Mouse (Mus musculus): ENCODE measurements around the gene Ankrd39.

The Ankrd39 gene

DNA sequence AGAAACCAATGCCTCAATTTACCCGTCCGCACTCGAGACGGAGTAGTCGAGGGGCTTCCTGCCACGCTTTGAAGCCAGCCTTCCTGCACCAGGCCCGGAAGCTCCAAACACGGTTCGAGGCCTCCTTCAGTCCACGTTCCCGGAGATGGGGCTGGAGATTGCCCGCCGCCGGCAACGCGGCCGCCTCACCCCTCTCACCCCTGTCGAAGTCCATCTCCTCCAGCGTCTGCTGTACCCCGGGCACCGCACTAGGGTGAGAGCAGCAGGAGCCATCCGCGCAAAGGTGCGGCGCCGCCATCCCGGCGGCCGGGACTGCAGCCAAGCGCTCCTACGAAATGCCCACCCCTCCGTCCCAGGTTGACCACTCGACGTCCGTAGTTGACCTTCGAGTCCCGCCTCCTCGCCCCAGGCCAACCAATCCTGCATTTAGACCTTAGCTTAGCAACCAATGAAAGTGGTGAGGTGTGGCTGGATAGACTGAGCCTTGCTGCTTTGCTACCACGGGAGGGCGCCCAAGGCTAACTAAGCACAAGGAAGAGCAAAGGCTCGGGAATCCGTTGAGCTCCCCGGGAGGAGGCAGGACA is at the start of gene Ankrd39:
Ankrd39 (minus strand) TSS at position 558 of the 584 bp plus-strand sequence.
- peak; percentile 96 for DNase-seq (ENCODE audit: low spot score in 2 of 2)

DNA sequence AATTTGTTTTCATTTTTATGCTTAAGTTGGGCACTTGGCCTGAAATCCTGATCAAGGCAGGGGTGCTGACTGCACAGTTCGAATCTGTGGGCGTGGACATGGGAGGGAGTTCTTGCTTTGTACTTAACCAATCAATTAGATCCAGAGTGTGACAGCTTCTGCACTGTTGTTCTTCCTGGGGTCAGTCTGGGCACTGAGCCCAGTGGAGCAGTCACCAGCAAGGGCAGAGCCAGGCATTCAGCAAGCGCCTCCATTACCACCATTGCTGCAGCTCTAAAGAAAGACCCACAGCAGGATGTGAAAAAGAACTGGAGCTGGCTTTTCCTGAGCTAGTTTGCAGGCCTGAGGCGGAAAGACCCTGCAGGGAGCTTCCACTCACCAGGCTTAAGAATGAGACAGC is 48.9 kb upstream of the Ankrd39 start:
- no peak for DNase-seq (ENCODE audit: low spot score in 2 of 2)

DNA sequence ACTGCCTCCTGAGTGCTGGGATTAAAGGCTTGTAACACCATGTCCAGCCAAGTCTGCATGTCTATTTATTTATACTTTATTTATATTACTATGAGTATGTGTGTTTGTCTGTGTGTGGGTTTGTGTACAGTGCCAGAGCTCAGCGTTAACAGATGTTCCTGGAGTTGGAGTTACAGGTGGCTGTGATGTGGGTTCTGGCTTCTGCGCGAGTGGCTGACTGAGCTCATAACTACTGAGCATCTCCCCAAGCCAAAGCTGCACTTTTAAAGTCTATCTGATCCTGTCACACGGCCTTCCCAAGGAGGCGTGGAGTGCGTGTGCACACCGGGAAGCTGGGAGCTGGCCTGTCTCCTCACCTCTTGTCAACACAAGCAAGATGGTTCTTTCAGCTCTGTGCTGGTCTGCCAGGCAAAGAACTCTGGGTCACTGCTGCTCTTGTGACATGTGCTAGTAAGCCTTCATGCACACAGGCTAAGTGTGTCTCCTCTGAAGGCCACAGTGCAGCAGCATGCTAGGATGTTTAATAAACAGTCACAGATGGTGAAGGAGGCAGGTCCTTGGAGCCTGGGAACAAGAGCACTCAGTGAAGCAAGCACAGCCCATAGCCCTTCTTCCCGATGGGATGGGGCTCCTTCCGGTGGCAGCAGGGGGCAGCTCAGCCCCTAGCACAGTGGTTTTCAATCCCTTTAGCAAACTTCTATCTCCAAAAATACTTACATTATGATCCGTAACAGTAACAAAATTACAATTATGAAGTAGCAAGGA is 48.1 kb upstream of the Ankrd39 start:
- DNase-seq (ENCODE audit: low spot score in 2 of 2): peak in 1 of 2 experiments; percentile 40

DNA sequence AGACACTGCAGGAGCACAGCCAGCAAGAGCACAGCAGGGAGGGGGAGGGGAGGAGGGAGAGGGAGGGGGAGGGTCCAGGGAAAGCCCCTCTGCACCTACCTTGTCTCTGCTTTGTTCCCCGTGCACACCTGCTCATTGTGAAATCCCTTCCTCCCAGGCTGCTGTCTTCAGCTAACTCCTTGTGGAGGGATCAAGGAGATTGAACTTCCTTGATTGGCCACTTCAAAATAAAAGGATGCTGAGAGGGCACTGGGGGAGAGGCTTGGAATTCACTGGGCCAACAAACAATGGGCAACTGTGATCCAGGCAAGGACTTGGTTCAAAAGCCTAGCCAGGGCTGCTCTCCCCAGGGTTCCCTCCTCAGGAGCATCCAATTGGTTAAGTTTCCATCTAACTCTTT is 45.9 kb upstream of the Ankrd39 start:
- DNase-seq (ENCODE audit: low spot score in 2 of 2): no peak

DNA sequence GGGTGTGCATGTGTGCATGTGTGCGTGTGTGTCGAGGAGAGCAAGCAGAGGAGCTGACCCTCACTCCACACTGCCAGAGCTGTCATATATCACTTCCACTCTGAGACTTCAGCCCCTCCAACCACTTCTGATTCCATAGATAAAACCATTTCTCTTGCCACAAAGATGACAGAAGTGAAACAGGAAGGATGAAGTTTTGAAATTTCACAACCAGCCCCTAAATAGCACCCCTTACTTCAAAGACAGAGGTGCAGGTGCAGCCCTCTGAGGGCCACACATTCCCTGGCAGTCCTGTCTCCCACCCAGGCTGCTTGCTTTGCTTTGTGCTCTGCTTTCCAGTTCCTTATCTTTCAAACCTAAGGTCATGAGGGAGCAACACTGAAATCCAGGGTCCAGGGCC is 44.2 kb upstream of the Ankrd39 start:
- DNase-seq (ENCODE audit: low spot score in 2 of 2): no peak

DNA sequence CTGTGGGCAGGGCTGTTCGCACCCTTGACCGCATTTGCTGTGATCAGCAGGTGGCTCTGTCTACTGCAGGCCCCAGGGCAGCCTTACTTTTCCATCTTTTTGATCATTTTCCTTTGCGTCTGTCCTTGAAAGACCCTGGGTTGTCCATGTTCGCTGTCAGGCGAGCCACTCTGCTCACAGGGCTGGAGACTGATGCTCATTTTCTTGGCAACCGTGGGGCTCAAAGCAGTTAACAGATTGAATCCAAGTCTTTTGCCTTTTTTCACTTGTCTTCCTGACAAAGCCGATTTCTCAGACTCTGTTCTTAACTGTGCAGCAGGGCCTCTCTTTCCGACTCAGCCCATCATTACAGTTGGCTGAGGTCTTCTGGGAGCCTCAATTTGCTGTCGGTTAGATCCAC is 43.4 kb upstream of the Ankrd39 start:
- DNase-seq (ENCODE audit: low spot score in 2 of 2): no peak

DNA sequence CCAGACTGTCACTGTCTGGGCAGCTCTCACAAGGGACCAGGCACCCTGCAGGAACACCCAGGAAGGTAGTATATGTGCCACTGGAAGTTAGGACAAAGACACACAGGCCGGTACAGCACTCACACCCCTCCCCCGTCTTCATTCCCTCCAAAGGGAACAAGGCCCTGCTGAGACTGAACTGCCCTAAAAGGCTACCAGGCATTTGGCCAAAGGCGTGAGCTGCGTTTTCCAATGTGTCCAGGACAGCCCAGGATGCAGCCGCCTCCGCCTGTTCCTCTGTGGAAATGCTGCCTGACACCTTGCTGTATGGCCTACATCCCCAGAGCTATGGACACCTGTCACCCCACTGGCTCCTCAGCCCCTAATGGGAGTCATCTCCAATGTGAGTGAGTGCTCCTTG is 42.2 kb upstream of the Ankrd39 start:
- DNase-seq (ENCODE audit: low spot score in 2 of 2): no peak

DNA sequence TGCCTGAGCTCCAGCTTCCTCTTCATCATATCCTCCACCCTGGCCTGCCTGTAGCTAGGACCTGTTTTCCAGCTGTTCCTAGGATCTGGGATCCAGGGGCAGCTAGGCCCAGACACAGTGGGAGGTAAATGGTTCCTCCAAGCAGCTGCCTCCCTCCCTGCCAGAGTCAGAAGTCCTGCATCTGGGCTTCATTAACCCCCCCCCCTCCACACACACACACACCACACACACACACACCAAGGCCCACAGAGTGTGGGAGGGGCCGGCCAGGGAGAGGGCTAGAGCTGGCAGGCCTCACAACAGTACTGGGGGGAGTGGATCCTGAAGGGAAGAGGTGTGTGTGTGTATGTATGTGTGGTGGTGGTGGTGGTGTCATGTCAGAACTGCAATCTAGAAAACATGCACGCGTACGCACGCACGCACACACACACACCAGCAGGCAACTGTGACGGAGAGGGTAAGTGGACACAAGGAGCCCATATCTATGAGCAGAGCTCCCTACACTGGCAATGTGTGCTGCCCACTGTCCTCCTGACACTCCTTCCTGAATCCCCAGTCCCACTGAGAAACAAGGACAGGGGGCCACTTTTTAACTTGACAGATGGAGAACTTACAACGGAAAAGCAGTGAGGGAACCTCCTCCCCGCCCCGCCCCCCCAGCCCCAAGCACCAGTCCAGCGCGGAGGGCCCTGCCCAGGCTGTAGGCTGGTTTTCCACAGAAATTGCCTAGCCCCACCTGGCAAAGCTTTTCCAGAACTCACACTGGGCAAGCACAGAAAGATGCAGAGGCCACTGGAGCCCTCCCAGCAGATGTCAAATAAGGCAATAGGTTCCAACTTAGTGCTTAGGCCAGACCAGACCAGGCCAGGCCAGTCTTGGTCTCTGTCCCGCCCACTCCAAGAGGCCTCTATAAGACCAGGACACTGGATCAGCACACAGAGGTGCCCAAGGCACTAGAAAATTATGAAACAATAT is 41.5 kb upstream of the Ankrd39 start:
- DNase-seq (ENCODE audit: low spot score in 2 of 2): no peak

DNA sequence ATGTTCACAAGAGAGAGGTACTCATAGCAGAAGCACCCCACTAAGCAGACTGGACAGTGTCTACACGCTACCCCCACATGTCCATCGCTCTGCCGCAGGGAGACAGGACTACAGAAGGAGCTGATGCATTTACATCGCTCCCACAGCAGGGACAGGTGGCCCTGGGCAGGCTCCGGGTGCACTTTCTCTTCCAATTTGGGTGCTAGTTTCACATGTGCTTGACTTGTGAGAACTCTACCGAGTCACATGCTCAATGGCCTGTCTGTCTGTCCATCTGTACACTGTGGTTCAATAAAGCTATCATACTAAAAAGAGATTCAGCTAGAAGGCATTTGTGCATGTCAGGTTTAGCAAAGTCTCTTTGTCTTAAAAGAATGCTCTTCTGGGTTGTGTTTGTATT is 40.6 kb upstream of the Ankrd39 start:
- DNase-seq (ENCODE audit: low spot score in 2 of 2): no peak

DNA sequence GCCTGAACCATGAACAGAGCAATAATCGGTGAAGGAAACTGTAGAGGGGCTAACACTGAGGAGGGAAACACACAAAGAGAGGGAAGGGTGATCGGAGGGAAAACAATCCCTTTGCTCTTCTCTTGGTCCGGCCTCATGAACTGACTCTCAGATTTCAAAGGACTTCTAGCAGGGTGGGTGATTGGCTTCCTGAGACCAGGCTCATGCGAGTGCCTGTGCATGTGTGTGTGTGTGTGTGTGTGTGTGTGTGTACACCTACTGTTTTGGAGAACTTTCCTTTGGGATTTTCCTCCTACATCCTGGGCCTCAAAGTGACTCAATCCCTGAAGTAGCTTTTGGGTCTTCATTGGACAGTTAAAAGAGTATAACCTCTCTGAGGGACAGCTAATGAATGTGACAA is 39.0 kb upstream of the Ankrd39 start:
- DNase-seq (ENCODE audit: low spot score in 2 of 2): no peak

DNA sequence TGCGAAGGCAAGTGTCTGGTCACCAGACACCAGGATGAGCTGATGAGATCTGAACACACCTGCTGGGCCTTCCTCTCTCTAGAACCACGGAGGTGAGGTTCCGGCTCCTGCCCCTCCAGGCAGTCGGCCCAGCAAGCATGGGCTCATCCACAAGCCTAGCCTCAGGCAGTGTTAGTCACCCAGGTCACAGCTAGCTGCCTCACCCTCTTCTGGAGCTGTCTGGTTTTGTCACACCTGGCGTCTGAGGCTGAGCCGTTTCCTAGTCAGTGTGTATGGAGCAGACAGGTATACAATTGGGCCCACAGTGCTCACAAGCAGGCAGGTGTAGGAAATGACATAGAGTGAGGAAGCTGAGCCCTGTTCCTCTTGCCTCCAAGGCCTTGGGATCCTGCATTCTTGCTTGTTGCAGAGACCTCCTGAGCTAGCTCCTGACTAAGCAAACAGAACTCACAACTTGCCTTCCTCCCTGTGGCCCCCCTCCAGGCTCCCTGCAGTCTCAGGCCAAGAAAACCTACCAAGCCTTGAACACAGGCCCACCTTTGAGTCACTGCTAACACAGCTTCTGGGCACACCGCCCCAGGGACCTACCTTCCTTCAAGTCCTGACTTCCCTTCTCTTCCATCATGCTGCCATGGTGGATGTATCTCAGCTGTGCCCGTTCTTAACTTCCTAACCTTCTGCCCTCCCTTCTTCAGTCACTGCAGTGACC is 36.3 kb upstream of the Ankrd39 start:
- no peak for DNase-seq (ENCODE audit: low spot score in 2 of 2)

DNA sequence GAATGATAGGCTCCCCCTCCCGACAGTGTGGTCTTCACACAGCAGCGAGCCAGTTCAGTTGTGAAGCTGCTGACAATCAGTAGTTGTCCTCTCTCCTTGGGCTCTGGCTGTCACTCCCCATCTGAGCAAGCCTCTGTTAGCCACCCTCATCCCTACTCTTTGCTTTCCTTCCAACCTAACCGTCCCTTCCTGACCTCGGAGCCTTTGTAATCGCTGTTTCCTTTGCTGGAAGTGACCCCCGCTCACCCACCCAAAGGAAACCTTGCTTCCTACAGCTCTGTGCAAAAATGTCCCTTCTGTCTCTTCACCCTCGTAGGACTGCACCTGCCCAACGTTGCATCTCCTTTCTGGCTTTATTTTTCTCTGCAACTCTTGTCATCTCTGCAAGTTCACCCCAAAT is 35.0 kb upstream of the Ankrd39 start:
- DNase-seq (ENCODE audit: low spot score in 2 of 2): no peak

DNA sequence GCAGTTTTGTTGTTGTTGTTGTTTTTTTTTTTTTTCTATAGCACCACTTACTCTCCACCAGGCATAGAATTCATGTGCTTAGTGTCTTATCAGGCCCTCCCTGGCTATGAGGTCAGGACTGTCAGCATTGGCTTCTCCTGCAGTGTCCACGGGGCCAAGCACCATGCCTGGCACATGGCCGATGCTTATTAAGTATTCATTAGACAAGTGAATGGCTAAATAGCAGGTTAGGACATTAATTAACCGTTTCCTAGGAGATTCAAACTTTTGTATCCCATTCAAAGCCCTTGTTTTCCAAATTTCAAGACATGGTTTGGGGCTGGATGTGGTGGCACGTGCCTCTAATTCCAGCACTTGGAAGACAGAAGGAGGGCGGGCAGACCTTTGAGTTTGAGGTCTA is 34.0 kb upstream of the Ankrd39 start:
- no peak for DNase-seq (ENCODE audit: low spot score in 2 of 2)

DNA sequence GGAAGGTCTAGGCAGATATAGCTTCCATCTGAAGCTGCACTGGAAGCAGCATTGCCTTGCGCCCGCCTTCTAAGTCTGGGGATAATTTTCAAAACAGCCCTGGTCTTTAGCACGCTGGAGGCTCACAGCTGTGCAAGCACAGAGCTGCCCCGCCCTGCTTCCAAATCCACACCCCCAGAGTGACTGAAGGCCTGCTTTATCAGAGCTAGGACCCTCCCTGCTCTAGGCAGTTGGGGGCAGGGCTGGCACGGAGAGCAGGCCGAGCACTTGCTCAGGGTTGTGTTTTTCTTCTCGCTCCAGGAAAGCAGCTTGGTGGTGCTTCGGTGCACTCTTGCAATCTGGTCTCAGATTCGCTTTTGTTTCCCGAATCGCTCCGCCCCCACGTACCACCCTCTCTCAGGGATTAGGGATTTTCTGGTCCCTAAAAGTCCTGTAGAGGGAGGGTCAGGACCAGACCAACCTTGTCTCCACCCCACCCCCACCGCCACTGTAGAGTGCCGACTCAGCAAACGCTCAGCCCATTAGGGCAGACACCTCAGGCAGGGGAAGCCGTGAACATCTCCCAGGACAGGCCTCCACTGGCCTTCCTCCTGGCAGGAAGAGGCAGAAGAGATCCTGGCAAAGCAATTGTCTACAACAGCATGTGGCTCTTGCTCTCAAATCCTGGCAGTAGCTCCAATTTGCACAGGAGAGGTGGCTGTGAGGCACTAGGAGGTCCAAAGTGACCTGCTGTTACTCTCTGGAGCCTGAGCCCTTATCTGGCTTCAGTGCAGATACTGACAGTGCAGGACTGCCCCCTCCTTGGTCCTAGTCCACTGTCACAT is 33.4 kb upstream of the Ankrd39 start:
- no peak for DNase-seq (ENCODE audit: low spot score in 2 of 2)

DNA sequence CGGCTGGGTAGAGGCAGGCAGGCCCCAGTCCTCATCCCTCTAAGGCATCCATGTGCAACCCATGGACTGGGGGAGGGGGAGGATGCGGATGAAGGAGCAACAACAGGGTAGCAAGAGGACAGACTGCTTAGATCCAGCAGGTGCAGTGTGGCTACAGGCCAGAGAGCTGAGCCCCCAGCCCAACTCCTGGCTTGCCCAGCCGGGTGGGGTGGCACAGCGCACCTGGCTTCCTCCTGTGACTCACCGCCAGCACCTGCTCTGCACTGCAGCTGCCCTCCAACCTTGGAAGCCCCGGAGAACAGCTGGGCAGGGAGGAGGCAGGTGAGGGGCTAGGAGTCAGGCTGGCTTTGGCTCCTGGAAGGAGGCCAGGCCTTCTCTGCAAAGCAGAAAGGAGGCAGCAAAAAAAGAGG is 32.7 kb upstream of the Ankrd39 start:
- DNase-seq (ENCODE audit: low spot score in 2 of 2): peak; percentile 70 to 77

DNA sequence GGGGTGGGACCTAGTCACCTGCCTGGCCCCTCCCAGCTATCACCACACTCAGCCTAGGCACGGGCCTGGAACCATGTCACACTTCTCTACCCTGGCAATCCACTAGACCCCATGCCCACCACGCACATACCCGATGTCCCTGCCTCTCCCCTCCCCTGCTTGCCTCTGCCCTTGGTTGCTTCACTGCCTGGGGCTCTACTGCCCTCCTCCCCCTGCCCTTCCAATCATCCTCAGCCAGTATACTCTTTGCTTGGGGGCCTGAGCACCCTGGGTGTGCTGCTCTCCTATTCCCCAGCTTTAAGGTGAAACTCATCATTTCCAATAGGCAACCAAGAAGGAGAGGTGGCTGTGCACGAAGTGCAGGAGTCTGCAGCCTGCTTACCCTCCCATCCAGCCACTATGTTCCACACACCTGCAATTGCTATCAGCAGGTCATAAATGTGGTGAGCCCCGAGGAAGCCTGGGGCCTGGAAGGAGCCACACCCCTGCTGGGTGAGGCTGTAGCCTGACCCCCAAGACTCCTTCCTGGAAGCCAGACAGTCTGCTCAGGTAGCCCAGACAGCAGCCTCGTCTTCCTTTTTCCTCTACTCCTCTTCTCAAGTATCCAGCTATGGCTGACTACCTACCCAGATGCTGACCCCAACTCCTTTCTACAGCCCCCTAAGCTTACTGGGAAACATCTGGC is 29.9 kb upstream of the Ankrd39 start:
- DNase-seq (ENCODE audit: low spot score in 2 of 2): no peak

DNA sequence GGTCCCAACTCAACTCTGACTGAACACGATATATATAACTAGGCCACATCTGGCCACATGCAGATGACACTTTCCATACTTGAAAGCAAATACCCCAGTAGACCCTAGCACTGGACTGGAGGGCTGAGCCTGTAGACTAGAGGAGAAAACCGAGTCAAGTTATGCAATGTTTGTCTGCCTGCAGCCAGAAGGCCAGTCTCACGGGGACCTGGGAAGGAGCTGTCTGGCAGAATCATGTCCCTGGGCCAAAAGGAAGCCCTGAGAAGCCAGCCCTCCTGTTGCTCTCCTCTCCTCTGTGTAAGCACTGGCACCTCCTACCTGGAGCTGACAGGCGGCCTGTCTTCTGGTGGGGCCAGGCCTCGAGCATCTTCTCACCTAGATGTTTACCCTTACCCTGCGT is 28.1 kb upstream of the Ankrd39 start:
- no peak for DNase-seq (ENCODE audit: low spot score in 2 of 2)

DNA sequence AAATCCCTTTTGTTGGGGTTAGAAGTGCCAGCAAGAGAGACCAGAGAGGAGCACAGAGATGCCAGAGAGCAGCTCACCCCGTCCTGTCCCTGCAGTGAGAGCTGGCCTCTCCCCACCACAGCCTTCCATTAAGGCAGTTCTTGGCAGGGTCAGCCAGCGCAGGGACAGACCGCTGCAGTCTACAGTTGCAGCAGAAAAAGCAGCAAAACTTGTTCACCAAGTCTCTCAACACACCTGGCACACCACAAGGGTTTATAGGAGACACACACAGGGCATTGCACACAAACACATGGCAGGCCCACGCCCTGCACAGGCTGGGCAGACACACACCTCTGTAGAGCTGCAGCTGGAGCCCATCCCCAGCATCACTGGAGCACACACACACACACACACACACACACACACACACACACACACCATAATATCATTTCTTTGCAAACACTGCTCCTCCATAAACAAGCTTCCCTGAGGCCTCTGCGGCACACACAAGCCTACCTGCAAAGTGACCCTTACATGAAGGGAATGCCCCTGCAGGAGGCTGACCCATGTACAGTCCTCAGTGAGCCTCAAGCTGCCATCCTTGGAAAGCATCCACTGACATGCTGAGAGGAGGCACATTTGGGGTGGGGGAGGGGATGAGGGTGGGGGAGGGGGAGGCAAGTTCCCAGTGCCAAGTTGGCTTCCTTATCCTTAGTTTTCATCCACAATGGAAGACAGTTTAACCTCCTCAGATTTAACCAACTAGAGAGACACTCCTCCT is 27.1 kb upstream of the Ankrd39 start:
- DNase-seq (ENCODE audit: low spot score in 2 of 2): no peak

DNA sequence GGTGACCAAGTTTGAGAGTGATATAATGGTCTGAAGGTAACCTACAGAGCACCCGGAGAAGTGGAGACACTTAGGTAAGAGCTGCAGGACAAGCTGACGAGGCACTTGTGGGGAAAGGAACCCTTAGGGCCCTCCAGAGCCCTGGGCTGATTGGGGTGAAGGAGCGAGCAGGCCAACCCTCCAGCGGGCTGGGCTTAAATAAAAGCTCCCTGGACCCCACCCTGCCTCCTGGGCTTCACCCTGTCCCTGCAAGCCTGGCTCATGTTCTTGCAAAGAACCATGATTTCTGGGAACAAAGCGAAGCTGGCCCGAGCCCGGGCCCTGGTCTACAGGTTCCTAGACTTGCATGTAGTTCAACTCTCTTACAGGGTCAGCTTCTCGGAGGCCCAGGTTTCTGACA is 26.3 kb upstream of the Ankrd39 start:
- no peak for DNase-seq (ENCODE audit: low spot score in 2 of 2)

DNA sequence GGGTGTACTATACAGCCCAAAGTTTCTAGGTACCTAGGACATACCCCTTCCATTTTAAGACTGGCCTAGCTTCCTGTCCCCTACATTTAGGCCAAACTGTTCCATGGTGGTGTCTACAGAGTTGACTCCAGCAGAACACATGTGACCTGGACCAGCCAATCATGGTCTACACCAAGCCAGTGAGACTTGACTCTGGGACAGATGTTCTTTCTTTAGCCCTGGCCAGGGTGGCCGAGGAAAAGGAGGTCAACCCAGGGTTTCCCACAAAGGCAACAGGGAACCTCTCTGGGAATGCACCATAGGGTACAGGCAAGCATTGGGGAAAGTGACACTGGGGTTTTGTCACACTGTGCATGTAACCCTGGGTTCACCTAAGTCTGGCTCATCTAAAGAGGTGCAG is 25.5 kb upstream of the Ankrd39 start:
- DNase-seq (ENCODE audit: low spot score in 2 of 2): no peak

Measured in thymus, postnatal 10 days (tissue).